Mouse (Mus musculus) hindbrain, postnatal 0 days (tissue): ENCODE measurements around the gene Casp7. TPM values are rescaled to one million over a fixed set of nuclear protein-coding genes. Genes with fewer than 3 reads are reported as not detected.

Experiments used
- ATAC-seq: fragments of 200-750 bp; cut with Nextera tagmentation; 2 replicates; pipeline ENCODE4 v1.8.0; 2017; ENCODE audit warnings: mild to moderate bottlenecking, moderate TSS enrichment, moderate library complexity
- DNase-seq: peaks from one replicate; pipeline ENCODE4 v3.0.0-alpha.2; 2015; ENCODE audit warnings: low spot score
- H3K27ac ChIP-seq: fragments of 300-500 bp; sonication (generic); 2 replicates; pipeline ENCODE4 v1.5.1; 2014; ENCODE audit warnings: mild to moderate bottlenecking
- H3K27me3 ChIP-seq: fragments of 300-500 bp; sonication (generic); 2 replicates; pipeline ENCODE4 v1.6.1; 2014; ENCODE audit warnings: low read length, mixed read lengths; ENCODE audit not compliant: insufficient read depth
- H3K36me3 ChIP-seq: fragments of 300-500 bp; sonication (generic); 2 replicates; pipeline ENCODE4 v1.6.1; 2014; ENCODE audit warnings: low read length, mixed read lengths; ENCODE audit not compliant: insufficient read depth
- H3K4me1 ChIP-seq: fragments of 300-500 bp; sonication (generic); 2 replicates; pipeline ENCODE4 v1.6.1; 2014; ENCODE audit warnings: antibody characterized with exemption, low read length, mixed read lengths; ENCODE audit not compliant: insufficient read depth
- H3K4me2 ChIP-seq: fragments of 300-500 bp; sonication (generic); 2 replicates; pipeline ENCODE4 v1.6.1; 2014; ENCODE audit warnings: low read depth, mild to moderate bottlenecking, low read length, moderate library complexity, mixed read lengths
- H3K4me3 ChIP-seq: fragments of 300-500 bp; sonication (generic); 2 replicates; pipeline ENCODE4 v1.5.1; 2014; ENCODE audit warnings: low read length
- H3K9ac ChIP-seq: fragments of 300-500 bp; sonication (generic); replicated peaks from 2 replicates; pipeline ENCODE4 v1.6.1; 2014; ENCODE audit warnings: mild to moderate bottlenecking, low read length, moderate library complexity, mixed read lengths
- H3K9me3 ChIP-seq: fragments of 300-500 bp; sonication (generic); 2 replicates; pipeline ENCODE4 v1.6.1; 2016; ENCODE audit warnings: low read length, mixed read lengths
- CTCF ChIP-seq: IDR thresholded peaks from 2 replicates; pipeline ENCODE4 v1.5.1; 2016; ENCODE audit warnings: antibody characterized with exemption, control low read depth, low read depth
- WGBS: fragments of 180-500 bp; shearing (Covaris S2); extraction: QIAGEN DNeasy Blood & Tissue Kit; methylation state at CpG from one replicate; pipeline ENCODE4 v1.1.7; 2014; 5-methylcytosine and 5-hydroxymethylcytosine counted together
- polyA plus RNA-seq: library from polyadenylated mRNA; unstranded; fragments of >200 nt; fragmentation: Nextera tagmentation; extraction: Ambion mirVana; gene quantifications from 2 replicates; pipeline ENCODE4 v1.2.1, GENCODE M21; 2015
- total RNA-seq: library from RNA; depleted of rRNA; stranded (reverse); fragments of >200 nt; gene quantifications from 2 replicates; pipeline ENCODE4 v1.2.3, GENCODE M21; 2014; rRNA removed

The Casp7 gene
- total and polyA plus RNA-seq, 2 experiments from 2014 or later: 17.6 to 28.1 TPM

GRCm38 (mm10) chr19:56487339-56487738 is 90.4 kb downstream of the Casp7 start:
- WGBS: 100% methylated on average over 2 of the region's 2 CpGs
- no peak for DNase-seq
- Histone ChIP-seq H3K9me3 (no peaks in the 10 kb centered on the region), H3K4me3 (no peak overlapping the region), H3K27ac (no peak overlapping the region), H3K27me3 (no peaks in the 10 kb centered on the region), H3K36me3 (no peaks in the 10 kb centered on the region), H3K9ac (no peak overlapping the region), H3K4me1 (peaks cover 7% of the 10 kb centered on the region; the same call in 1 of the 2 replicates), H3K4me2 (no peak overlapping the region)
- TF ChIP-seq CTCF: no peak
- no peak for ATAC-seq

- no peak overlapping the region for H3K4me3 ChIP-seq
- DNase-seq: no peak
- no peak for TF ChIP-seq CTCF
- no peaks in the 10 kb centered on the region for H3K27me3 ChIP-seq
- no peak overlapping the region for H3K4me2 ChIP-seq
- ATAC-seq: no peak
- H3K4me1 ChIP-seq: peaks cover 7% of the 10 kb centered on the region; the same call in 1 of the 2 replicates
- H3K9ac ChIP-seq: no peak overlapping the region
- H3K9me3 ChIP-seq: no peaks in the 10 kb centered on the region
- no peak overlapping the region for H3K27ac ChIP-seq
- H3K36me3 ChIP-seq: no peaks in the 10 kb centered on the region
- 65% methylated on average over 6 of the region's 6 CpGs for WGBS
These were observed 92.7 kb downstream of the Casp7 start for GRCm38 (mm10) chr19:56489601-56490000.

Other genes starting within 250 kb of the Casp7 start
- not detected in 2 replicates for gene Habp2, start 110.0 kb upstream of the Casp7 start, total RNA-seq
- gene Habp2, start 110.0 kb upstream of the Casp7 start, polyA plus RNA-seq: not detected in 2 replicates
- 0.37 and 0.68 TPM in 2 replicates for gene Nrap, start 7.1 kb upstream of the Casp7 start, total RNA-seq
- 0.30 and 0.37 TPM in 2 replicates for gene Nrap, start 7.1 kb upstream of the Casp7 start, polyA plus RNA-seq
- gene Plekhs1, start 64.5 kb downstream of the Casp7 start, total RNA-seq: not detected in 2 replicates
- 0.24 and 0.32 TPM in 2 replicates for gene Plekhs1, start 64.5 kb downstream of the Casp7 start, polyA plus RNA-seq
- 6.0 and 6.6 TPM in 2 replicates for gene Dclre1a, start 151.1 kb downstream of the Casp7 start, total RNA-seq
- 11.6 and 12.1 TPM in 2 replicates for gene Dclre1a, start 151.1 kb downstream of the Casp7 start, polyA plus RNA-seq
- 11.5 and 11.7 TPM in 2 replicates for gene Nhlrc2, start 151.1 kb downstream of the Casp7 start, total RNA-seq
- gene Nhlrc2, start 151.1 kb downstream of the Casp7 start, polyA plus RNA-seq: 7.7 and 7.9 TPM in 2 replicates